Mouse (Mus musculus): ENCODE measurements around the gene Slfn2. TPM values are rescaled to one million over a fixed set of nuclear protein-coding genes. Genes with fewer than 3 reads are reported as not detected.
A peak's percentile ranks its signal among the peaks of the same experiment; 100 is the strongest.
"Not testable (repeated sequence)": the region's sequence is repeated elsewhere in the genome, so short reads cannot be mapped to it uniquely, and the experiment has no call there.

The Slfn2 gene
- polyA plus RNA-seq (2014; fragmentation: Nextera tagmentation; extraction: Ambion mirVana) = 7.1 and 9.6 TPM in 2 replicates

GRCm38 (mm10) chr11:83064946-83065345 is at the start of gene Slfn2:
Slfn2 (plus strand) TSS chr11:83065112.
- DNase-seq (ENCODE audit: low spot score) = peak; percentile 47
- no peak within 1 kb of the TSS; the same call in 1 of the 2 replicates for H3K4me3 ChIP-seq (ENCODE audit: low read depth, low read length)

GRCm38 (mm10) chr11:83016093-83016492 is 48.8 kb upstream of the Slfn2 start:
- Histone ChIP-seq H3K4me1 (ENCODE audit: control insufficient read depth, insufficient read depth, low read length) (no peaks in the 10 kb centered on the region), H3K4me3 (ENCODE audit: low read depth, low read length) (no peak overlapping the region), H3K27me3 (replicated peaks; ENCODE audit: control insufficient read depth, insufficient read depth, low read length) (no peaks in the 10 kb centered on the region), H3K4me2 (ENCODE audit: low read depth, low read length) (no peak overlapping the region), H3K9me3 (ENCODE audit: control insufficient read depth, low read length) (no peaks in the 10 kb centered on the region), H3K36me3 (ENCODE audit: control insufficient read depth, insufficient read depth, low read length) (no peaks in the 10 kb centered on the region), H3K27ac (replicated peaks; ENCODE audit: low read depth, low read length) (no peak overlapping the region), H3K9ac (ENCODE audit: low read depth, low read length) (no peak overlapping the region)
- DNase-seq (ENCODE audit: low spot score) (no peak), ATAC-seq (ENCODE audit: low read depth) (no peak)

More at GRCm38 (mm10) chr11:83064946-83065345, at the start of gene Slfn2:
- Histone ChIP-seq H3K9me3 (ENCODE audit: control insufficient read depth, low read length) (no peaks in the 10 kb centered on the region), H3K36me3 (ENCODE audit: control insufficient read depth, insufficient read depth, low read length) (no peaks in the 10 kb centered on the region), H3K4me1 (ENCODE audit: control insufficient read depth, insufficient read depth, low read length) (0 out of 2 replicates have a peak, but pooled peaks cover 2% of the 10 kb centered on the region), H3K4me2 (ENCODE audit: low read depth, low read length) (0 out of 2 replicates have a peak within 1 kb of the TSS, but pooled peaks have one; percentile 2), H3K9ac (ENCODE audit: low read depth, low read length) (no peak within 1 kb of the TSS), H3K27ac (replicated peaks; ENCODE audit: low read depth, low read length) (no peak within 1 kb of the TSS), H3K27me3 (replicated peaks; ENCODE audit: control insufficient read depth, insufficient read depth, low read length) (no peaks in the 10 kb centered on the region)
- ATAC-seq (ENCODE audit: low read depth) = no peak
- WGBS = 83% methylated on average over 2 of the region's 2 CpGs

- DNase-seq (ENCODE audit: low spot score); H3K36me3 ChIP-seq (ENCODE audit: control insufficient read depth, insufficient read depth, low read length); H3K4me2 ChIP-seq (ENCODE audit: low read depth, low read length); ATAC-seq (ENCODE audit: low read depth); H3K4me3 ChIP-seq (ENCODE audit: low read depth, low read length); H3K9ac ChIP-seq (ENCODE audit: low read depth, low read length); H3K27ac ChIP-seq (replicated peaks; ENCODE audit: low read depth, low read length); H3K4me1 ChIP-seq (ENCODE audit: control insufficient read depth, insufficient read depth, low read length); H3K27me3 ChIP-seq (replicated peaks; ENCODE audit: control insufficient read depth, insufficient read depth, low read length); H3K9me3 ChIP-seq (ENCODE audit: control insufficient read depth, low read length): not testable (repeated sequence)
- WGBS = 81% methylated on average over 16 of the region's 18 CpGs
These were observed 45.1 kb upstream of the Slfn2 start for GRCm38 (mm10) chr11:83019561-83020519.

GRCm38 (mm10) chr11:83020621-83021020 is 44.3 kb upstream of the Slfn2 start, which contains the start of gene Slfn8:
Slfn8 (minus strand) TSS chr11:83020810.
- Histone ChIP-seq H3K4me3 (ENCODE audit: low read depth, low read length) (no peak within 1 kb of the TSS), H3K27ac (replicated peaks; ENCODE audit: low read depth, low read length) (no peak within 1 kb of the TSS), H3K9me3 (ENCODE audit: control insufficient read depth, low read length) (no peaks in the 10 kb centered on the region), H3K4me2 (ENCODE audit: low read depth, low read length) (no peak within 1 kb of the TSS; the same call in 1 of the 2 replicates), H3K4me1 (ENCODE audit: control insufficient read depth, insufficient read depth, low read length) (no peaks in the 10 kb centered on the region), H3K9ac (ENCODE audit: low read depth, low read length) (no peak within 1 kb of the TSS), H3K27me3 (replicated peaks; ENCODE audit: control insufficient read depth, insufficient read depth, low read length) (no peaks in the 10 kb centered on the region), H3K36me3 (ENCODE audit: control insufficient read depth, insufficient read depth, low read length) (no peaks in the 10 kb centered on the region)
- 56% methylated on average over 5 of the region's 5 CpGs for WGBS
- no peak for ATAC-seq (ENCODE audit: low read depth)
- peak; percentile 50 for DNase-seq (ENCODE audit: low spot score)

- not testable (repeated sequence) for H3K9me3 ChIP-seq (ENCODE audit: control insufficient read depth, low read length); DNase-seq (ENCODE audit: low spot score)
- WGBS = 85% methylated on average over 3 of the region's 3 CpGs
These were observed 26.2 kb upstream of the Slfn2 start for GRCm38 (mm10) chr11:83038686-83039085.

GRCm38 (mm10) chr11:83039156-83039555 is 25.8 kb upstream of the Slfn2 start:
- H3K9ac ChIP-seq (ENCODE audit: low read depth, low read length) = no peak overlapping the region
- no peaks in the 10 kb centered on the region for H3K4me1 ChIP-seq (ENCODE audit: control insufficient read depth, insufficient read depth, low read length)
- H3K36me3 ChIP-seq (ENCODE audit: control insufficient read depth, insufficient read depth, low read length) = no peaks in the 10 kb centered on the region
- H3K27ac ChIP-seq (replicated peaks; ENCODE audit: low read depth, low read length) = no peak overlapping the region
- no peak for ATAC-seq (ENCODE audit: low read depth)
- H3K4me3 ChIP-seq (ENCODE audit: low read depth, low read length) = no peak overlapping the region
- no peak overlapping the region for H3K4me2 ChIP-seq (ENCODE audit: low read depth, low read length)
- no peak for DNase-seq (ENCODE audit: low spot score)
- H3K27me3 ChIP-seq (replicated peaks; ENCODE audit: control insufficient read depth, insufficient read depth, low read length) = no peaks in the 10 kb centered on the region
- no CpG with 5 or more reads among the region's 1 CpGs for WGBS
- H3K9me3 ChIP-seq (ENCODE audit: control insufficient read depth, low read length) = no peaks in the 10 kb centered on the region

More at GRCm38 (mm10) chr11:83038686-83039085, 26.2 kb upstream of the Slfn2 start:
- not testable (repeated sequence) for H3K4me2 ChIP-seq (ENCODE audit: low read depth, low read length); H3K27ac ChIP-seq (replicated peaks; ENCODE audit: low read depth, low read length); H3K4me1 ChIP-seq (ENCODE audit: control insufficient read depth, insufficient read depth, low read length); H3K9ac ChIP-seq (ENCODE audit: low read depth, low read length); H3K27me3 ChIP-seq (replicated peaks; ENCODE audit: control insufficient read depth, insufficient read depth, low read length); H3K36me3 ChIP-seq (ENCODE audit: control insufficient read depth, insufficient read depth, low read length); H3K4me3 ChIP-seq (ENCODE audit: low read depth, low read length); ATAC-seq (ENCODE audit: low read depth)

GRCm38 (mm10) chr11:83039796-83040195 is 25.1 kb upstream of the Slfn2 start:
- ATAC-seq (ENCODE audit: low read depth) (no peak), DNase-seq (ENCODE audit: low spot score) (no peak)
- Histone ChIP-seq H3K4me1 (ENCODE audit: control insufficient read depth, insufficient read depth, low read length) (no peaks in the 10 kb centered on the region), H3K27ac (replicated peaks; ENCODE audit: low read depth, low read length) (no peak overlapping the region), H3K36me3 (ENCODE audit: control insufficient read depth, insufficient read depth, low read length) (no peaks in the 10 kb centered on the region), H3K27me3 (replicated peaks; ENCODE audit: control insufficient read depth, insufficient read depth, low read length) (no peaks in the 10 kb centered on the region), H3K9me3 (ENCODE audit: control insufficient read depth, low read length) (no peaks in the 10 kb centered on the region), H3K4me2 (ENCODE audit: low read depth, low read length) (peak overlapping the region; percentile 25), H3K4me3 (ENCODE audit: low read depth, low read length) (no peak overlapping the region), H3K9ac (ENCODE audit: low read depth, low read length) (no peak overlapping the region)
- 13% methylated on average over 19 of the region's 19 CpGs for WGBS

GRCm38 (mm10) chr11:83040325-83040724 is 24.6 kb upstream of the Slfn2 start:
- DNase-seq (ENCODE audit: low spot score) (peak; percentile 23), ATAC-seq (ENCODE audit: low read depth) (no peak)
- WGBS = 31% methylated on average over 1 of the region's 1 CpGs
- Histone ChIP-seq H3K27ac (replicated peaks; ENCODE audit: low read depth, low read length) (no peak overlapping the region), H3K4me3 (ENCODE audit: low read depth, low read length) (no peak overlapping the region), H3K9ac (ENCODE audit: low read depth, low read length) (no peak overlapping the region), H3K9me3 (ENCODE audit: control insufficient read depth, low read length) (no peaks in the 10 kb centered on the region), H3K36me3 (ENCODE audit: control insufficient read depth, insufficient read depth, low read length) (no peaks in the 10 kb centered on the region), H3K4me2 (ENCODE audit: low read depth, low read length) (no peak overlapping the region), H3K27me3 (replicated peaks; ENCODE audit: control insufficient read depth, insufficient read depth, low read length) (no peaks in the 10 kb centered on the region), H3K4me1 (ENCODE audit: control insufficient read depth, insufficient read depth, low read length) (no peaks in the 10 kb centered on the region)
